Mouse (Mus musculus) heart, postnatal 0 days (tissue): Measurements from ENCODE around the gene Ldlrad3. TPM values are rescaled to one million over a fixed set of nuclear protein-coding genes. Genes with fewer than 3 reads are reported as not detected.

Source experiments
- ATAC-seq: fragments of 200-750 bp; cut with Nextera tagmentation; 2 replicates; pipeline ENCODE4 v1.8.0; 2017; ENCODE audit warnings: low read depth, moderate number of reproducible peaks, moderate library complexity; ENCODE audit not compliant: insufficient read depth
- DNase-seq: peaks from one replicate; pipeline ENCODE4 v3.0.0-alpha.2; 2016; ENCODE audit warnings: low spot score
- H3K27ac ChIP-seq: fragments of 300-500 bp; sonication (generic); 2 replicates; pipeline ENCODE4 v1.5.1; 2014; ENCODE audit warnings: low read depth, mild to moderate bottlenecking
- H3K27me3 ChIP-seq: fragments of 300-500 bp; sonication (generic); 2 replicates; pipeline ENCODE4 v1.6.1; 2014; ENCODE audit warnings: low read length, mixed read lengths; ENCODE audit not compliant: control insufficient read depth, insufficient read depth
- H3K36me3 ChIP-seq: fragments of 300-500 bp; sonication (generic); replicated peaks from 2 replicates; pipeline ENCODE4 v1.6.1; 2014; ENCODE audit warnings: low read length, mixed read lengths; ENCODE audit not compliant: control insufficient read depth, insufficient read depth
- H3K4me1 ChIP-seq: fragments of 300-500 bp; sonication (generic); 2 replicates; pipeline ENCODE4 v1.6.1; 2014; ENCODE audit warnings: antibody characterized with exemption; ENCODE audit not compliant: control insufficient read depth, insufficient read depth
- H3K4me2 ChIP-seq: fragments of 300-500 bp; sonication (generic); 2 replicates; pipeline ENCODE4 v1.6.1; 2014; ENCODE audit warnings: low read depth, mild to moderate bottlenecking, low read length, moderate library complexity
- H3K4me3 ChIP-seq: fragments of 300-500 bp; sonication (generic); 2 replicates; pipeline ENCODE4 v1.5.1; 2014; ENCODE audit warnings: low read depth, low read length
- H3K9ac ChIP-seq: fragments of 300-500 bp; sonication (generic); replicated peaks from 2 replicates; pipeline ENCODE4 v1.6.1; 2014; ENCODE audit warnings: low read depth, low read length, mixed read lengths
- H3K9me3 ChIP-seq: fragments of 300-500 bp; sonication (generic); replicated peaks from 2 replicates; pipeline ENCODE4 v1.6.1; 2016; ENCODE audit warnings: low read length; ENCODE audit not compliant: control insufficient read depth
- CTCF ChIP-seq: IDR thresholded peaks from 2 replicates; pipeline ENCODE4 v1.5.1; 2016; ENCODE audit warnings: antibody characterized with exemption, control low read depth, low read depth
- EP300 ChIP-seq: IDR thresholded peaks from 2 replicates; pipeline ENCODE4 v1.6.1; 2016; ENCODE audit warnings: antibody characterized with exemption, low read depth
- WGBS: fragments of 180-500 bp; shearing (Covaris S2); extraction: QIAGEN DNeasy Blood & Tissue Kit; methylation state at CpG from one replicate; pipeline ENCODE4 v1.1.7; 2014; 5-methylcytosine and 5-hydroxymethylcytosine counted together
- polyA plus RNA-seq: library from polyadenylated mRNA; unstranded; fragments of >200 nt; fragmentation: Nextera tagmentation; extraction: Ambion mirVana; gene quantifications from 2 replicates; pipeline ENCODE4 v1.2.1, GENCODE M21; 2015
- total RNA-seq: library from RNA; depleted of rRNA; stranded (reverse); fragments of >200 nt; gene quantifications from 2 replicates; pipeline ENCODE4 v1.2.3, GENCODE M21; 2014; ENCODE audit warnings: low replicate concordance

Ldlrad3 gene
- total and polyA plus RNA-seq, 2 experiments from 2014 or later, result 3.5 to 5.4 TPM

DNA sequence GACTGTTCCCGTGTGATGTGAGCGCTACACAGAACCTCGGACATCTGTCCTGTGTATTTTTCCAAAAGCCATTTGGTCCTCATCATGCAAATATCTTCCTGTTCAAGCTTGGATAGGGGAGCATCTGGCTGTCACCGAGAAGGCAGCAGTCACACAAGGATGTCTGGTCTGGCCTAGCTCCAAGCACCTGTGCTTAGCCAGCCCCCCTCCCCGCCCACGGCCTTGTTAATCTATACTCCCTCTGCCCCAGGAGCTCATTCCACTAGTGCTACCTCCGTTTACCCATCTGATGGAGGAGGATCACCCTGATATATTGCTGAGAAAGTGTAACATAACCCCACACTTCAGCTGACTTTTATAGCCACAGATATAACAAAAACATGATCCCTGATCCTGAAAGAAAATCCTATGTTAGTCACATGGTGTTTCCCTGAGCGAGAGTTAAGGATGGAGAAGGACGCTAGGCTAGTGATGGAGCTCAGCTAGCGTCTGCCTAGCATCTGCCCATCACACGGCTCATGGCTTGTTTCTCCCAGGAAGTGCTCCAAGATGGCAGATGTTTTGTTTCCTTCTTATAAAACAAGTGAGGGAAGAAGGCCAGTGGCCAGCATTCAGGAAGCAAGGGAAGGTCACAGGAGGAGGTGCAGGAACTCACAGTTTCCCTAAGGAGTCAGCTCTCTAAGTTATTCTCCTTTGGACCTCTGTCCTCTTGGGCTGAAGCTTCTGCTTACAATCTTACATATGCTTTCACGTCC lies 66.3 kb downstream of the Ldlrad3 start:
- H3K4me1 ChIP-seq, result peaks cover 24% of the 10 kb centered on the region
- H3K9ac ChIP-seq, result no peak overlapping the region
- 61% methylated on average over 12 of the region's 12 CpGs for WGBS
- no peak for TF ChIP-seq CTCF
- no peak for TF ChIP-seq EP300
- H3K4me3 ChIP-seq, result no peak overlapping the region
- no peaks in the 10 kb centered on the region for H3K27me3 ChIP-seq
- H3K9me3 ChIP-seq, result no peaks in the 10 kb centered on the region
- no peaks in the 10 kb centered on the region for H3K36me3 ChIP-seq
- no peak for ATAC-seq
- H3K4me2 ChIP-seq, result no peak overlapping the region
- no peak overlapping the region for H3K27ac ChIP-seq
- no peak for DNase-seq

DNA sequence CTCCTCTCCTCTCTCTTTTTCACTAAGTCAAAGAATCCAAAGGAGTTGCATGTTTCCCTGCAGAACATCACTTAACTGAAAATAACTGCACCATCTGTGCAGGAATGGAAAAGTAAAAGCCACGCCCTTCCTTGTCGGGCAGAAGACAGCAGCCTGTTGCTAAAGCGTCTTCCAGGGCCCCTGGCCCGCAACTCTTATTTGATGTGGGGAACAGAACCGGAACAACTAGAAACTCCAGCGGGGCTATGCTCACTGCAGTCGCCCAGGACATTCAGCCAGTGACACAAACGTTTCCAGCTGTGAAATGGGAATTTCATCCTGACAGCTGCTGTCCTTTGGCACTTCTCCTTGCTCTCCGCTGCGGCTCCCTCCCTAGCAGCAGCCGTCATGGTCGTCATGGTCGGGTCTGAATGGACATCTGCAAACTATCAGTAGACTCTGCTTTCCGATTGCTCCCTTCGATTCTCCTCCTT lies 67.2 kb downstream of the Ldlrad3 start:
- H3K4me2 ChIP-seq, result peak overlapping the region; percentile 12; the same call in 1 of the 2 replicates
- no peaks in the 10 kb centered on the region for H3K27me3 ChIP-seq
- H3K27ac ChIP-seq, result no peak overlapping the region
- TF ChIP-seq EP300 (no peak), CTCF (no peak)
- DNase-seq, result no peak
- H3K9me3 ChIP-seq, result no peaks in the 10 kb centered on the region
- H3K4me1 ChIP-seq, result peaks cover 24% of the 10 kb centered on the region
- no peak overlapping the region for H3K4me3 ChIP-seq
- ATAC-seq, result no peak
- WGBS, result 48% methylated on average over 15 of the region's 15 CpGs
- no peaks in the 10 kb centered on the region for H3K36me3 ChIP-seq
- no peak overlapping the region for H3K9ac ChIP-seq

DNA sequence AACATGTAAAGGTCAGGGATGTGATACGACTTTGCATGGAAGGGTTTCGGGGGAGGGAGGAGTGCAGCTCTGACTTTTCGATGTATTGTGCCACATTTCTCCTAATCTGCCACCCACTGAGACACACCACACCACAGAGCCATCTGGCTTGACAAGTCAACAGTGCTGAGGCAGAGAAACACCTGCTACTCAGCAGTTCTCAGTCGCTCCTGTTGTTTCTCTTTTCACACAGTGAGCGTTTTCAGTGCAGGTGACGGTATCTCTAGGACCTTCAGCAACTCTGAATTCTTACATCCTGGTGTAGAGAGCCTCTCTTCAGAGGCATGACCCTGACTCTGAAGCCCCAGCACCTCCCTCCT lies 68.8 kb downstream of the Ldlrad3 start:
- ATAC-seq, result no peak
- Histone ChIP-seq H3K9me3 (no peaks in the 10 kb centered on the region), H3K27ac (peak overlapping the region; percentile 65; the same call in 1 of the 2 replicates), H3K27me3 (no peaks in the 10 kb centered on the region), H3K36me3 (no peaks in the 10 kb centered on the region), H3K4me2 (no peak overlapping the region), H3K4me1 (peaks cover 33% of the 10 kb centered on the region), H3K9ac (no peak overlapping the region), H3K4me3 (no peak overlapping the region)
- WGBS, result 61% methylated on average over 6 of the region's 6 CpGs
- DNase-seq, result no peak
- TF ChIP-seq CTCF, result no peak
- TF ChIP-seq EP300, result no peak

DNA sequence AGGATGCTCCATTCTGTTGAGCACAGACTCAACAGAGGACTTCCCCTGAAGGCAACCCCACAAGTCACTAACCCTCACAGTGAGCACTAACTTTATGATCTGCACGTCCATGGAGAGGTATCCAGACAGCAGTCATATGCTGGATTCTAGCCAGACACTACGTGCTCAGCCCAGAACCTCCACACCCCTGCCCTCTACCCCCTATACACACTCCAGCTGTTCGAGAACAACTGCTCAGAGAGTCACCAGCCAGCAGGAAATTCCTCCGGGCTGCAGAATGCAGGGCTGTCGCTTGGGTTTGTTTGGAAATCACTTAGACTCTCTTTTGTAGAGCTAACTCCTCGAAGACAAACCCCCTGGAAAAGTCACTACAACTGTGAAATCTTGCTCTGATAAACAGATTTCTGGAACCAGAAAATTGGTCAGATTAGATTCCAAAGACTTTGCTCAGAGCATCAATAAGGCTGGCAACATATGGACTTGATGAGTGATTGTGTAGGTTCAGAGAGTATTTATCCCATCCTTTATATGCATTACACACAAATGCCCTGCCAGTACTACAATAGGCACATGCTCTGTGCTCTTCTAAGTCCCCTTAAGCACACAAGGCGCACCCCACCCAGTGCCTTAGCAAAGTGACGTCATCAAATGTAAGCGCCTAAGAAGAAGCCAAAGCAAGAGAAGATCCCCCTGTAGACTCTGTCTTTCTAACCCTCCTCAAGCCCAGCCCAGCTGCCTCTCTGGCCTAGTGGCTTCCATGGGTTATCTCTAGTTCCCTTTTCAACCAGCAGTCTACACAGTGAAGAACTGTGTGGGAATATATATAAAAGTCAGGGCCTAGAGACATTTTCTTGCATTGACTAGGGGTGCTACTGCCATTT lies 69.4 kb downstream of the Ldlrad3 start:
- 0 out of 2 replicates have a peak, but pooled peaks have one; percentile 25 for ATAC-seq
- WGBS, result 45% methylated on average over 9 of the region's 9 CpGs
- no peak overlapping the region for H3K4me3 ChIP-seq
- no peak for DNase-seq
- H3K4me1 ChIP-seq, result peaks cover 30% of the 10 kb centered on the region
- H3K27me3 ChIP-seq, result no peaks in the 10 kb centered on the region
- H3K27ac ChIP-seq, result peak overlapping the region; percentile 65; the same call in 1 of the 2 replicates
- no peak for TF ChIP-seq EP300
- TF ChIP-seq CTCF, result no peak
- H3K9me3 ChIP-seq, result no peaks in the 10 kb centered on the region
- no peak overlapping the region for H3K4me2 ChIP-seq
- H3K36me3 ChIP-seq, result no peaks in the 10 kb centered on the region
- no peak overlapping the region for H3K9ac ChIP-seq

DNA sequence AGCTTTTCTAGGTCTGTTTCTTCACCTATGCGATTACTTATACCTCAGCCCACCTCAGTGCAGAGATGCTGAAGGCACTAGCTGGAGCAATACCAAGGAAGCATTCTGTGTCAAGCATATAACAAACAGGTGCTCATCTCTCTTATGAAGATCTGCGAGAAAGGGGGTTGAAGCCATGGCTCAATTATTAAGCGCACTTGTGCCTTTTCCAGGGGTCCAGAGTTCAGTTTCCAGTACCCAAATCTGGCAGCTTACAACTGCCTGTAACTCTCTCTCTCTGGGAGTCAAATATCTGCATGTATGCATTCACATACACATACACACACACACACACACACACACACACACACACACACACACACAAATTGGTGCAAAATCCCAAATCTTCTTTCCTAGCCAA lies 72.4 kb downstream of the Ldlrad3 start:
- H3K36me3 ChIP-seq, result no peaks in the 10 kb centered on the region
- DNase-seq, result no peak
- H3K9ac ChIP-seq, result no peak overlapping the region
- no peak for ATAC-seq
- 89% methylated on average over 3 of the region's 3 CpGs for WGBS
- H3K9me3 ChIP-seq, result no peaks in the 10 kb centered on the region
- H3K27me3 ChIP-seq, result no peaks in the 10 kb centered on the region
- H3K4me2 ChIP-seq, result no peak overlapping the region
- no peak overlapping the region for H3K4me3 ChIP-seq
- TF ChIP-seq CTCF, result no peak
- TF ChIP-seq EP300, result no peak
- no peak overlapping the region for H3K27ac ChIP-seq
- H3K4me1 ChIP-seq, result peaks cover 18% of the 10 kb centered on the region
